Mouse (Mus musculus) layer of hippocampus, postnatal 25 days (tissue): ENCODE data around the gene Tnk1. TPM values are rescaled to one million over a fixed set of nuclear protein-coding genes. Genes with fewer than 3 reads are reported as not detected.

Experiments
- DNase-seq, 2 experiments: peaks; one replicate each; pipeline ENCODE4 v3.0.0; 2022; ENCODE audit warnings: mixed read lengths in 2 of 2, low spot score in 1 of 2; ENCODE audit errors: extremely low spot score in 1 of 2
- microRNA-seq, 2 experiments: library from miRNA; unstranded; fragments of <30 nt; microRNA quantifications; one replicate each; pipeline ENCODE4 v1.2.0; 2021
- total RNA-seq, 2 experiments: library from RNA; stranded (reverse); gene quantifications; 2 replicates each; pipeline ENCODE4 v1.2.3; 2021

The Tnk1 gene
- total RNA-seq, 2 experiments from 2014 or later = not detected

GRCm38 (mm10) chr11:69804972-69805909 lies 53.3 kb downstream of the Tnk1 start, which contains the start of gene Tmem102:
Gene Tmem102, minus strand, starts transcription at chr11:69805624.
- no peak for DNase-seq

GRCm38 (mm10) chr11:69804652-69804940 lies 53.9 kb downstream of the Tnk1 start:
- no peak for DNase-seq

GRCm38 (mm10) chr11:69803786-69804651 lies 54.5 kb downstream of the Tnk1 start:
- peak; percentile 46 to 51 for DNase-seq

GRCm38 (mm10) chr11:69803328-69803727 lies 55.2 kb downstream of the Tnk1 start:
- no peak for DNase-seq

- DNase-seq = peak; percentile 74 to 80
These were observed 55.9 kb downstream of the Tnk1 start for GRCm38 (mm10) chr11:69802648-69803105.

- DNase-seq = no peak
These were observed 57.1 kb downstream of the Tnk1 start, which contains the start of gene Fgf11 for GRCm38 (mm10) chr11:69801379-69801977. Gene Fgf11, minus strand, starts transcription at chr11:69801857.

Small RNA genes within 50 kb of the gene (microRNA-seq; reads per million reads assigned to microRNA genes)
- 0 reads per million in 2 experiments for gene Mir6924

Other genes starting within 250 kb of the Tnk1 start
- not detected for gene Shbg, start 240.8 kb downstream of the Tnk1 start, total RNA-seq
- gene Sat2, start 236.7 kb downstream of the Tnk1 start, total RNA-seq = 10 to 100 TPM; 15.5 to 15.8 TPM
- gene Fxr2, start 225.7 kb downstream of the Tnk1 start, total RNA-seq = 100 to 1,000 TPM; 124 to 131 TPM
- gene Sox15, start 203.4 kb downstream of the Tnk1 start, total RNA-seq = under 1 TPM in 1 of 2 experiments, not detected in 1; 0.59 TPM
- 10 to 100 TPM; 61.1 to 63.9 TPM for gene Mpdu1, start 196.1 kb downstream of the Tnk1 start, total RNA-seq
- gene Cd68, start 192.6 kb downstream of the Tnk1 start, total RNA-seq = 10 to 100 TPM; 15.1 to 15.7 TPM
- gene Eif4a1, start 186.3 kb downstream of the Tnk1 start, total RNA-seq = 100 to 1,000 TPM; 369 to 381 TPM
- gene Senp3, start 176.6 kb downstream of the Tnk1 start, total RNA-seq = 100 to 1,000 TPM in 1 of 2 experiments, 10 to 100 TPM in 1; 94.3 to 109 TPM
- gene Tnfsf13, start 172.9 kb downstream of the Tnk1 start, total RNA-seq = 1 to 10 TPM; 1.2 to 1.3 TPM
- gene Tnfsf12, start 162.9 kb downstream of the Tnk1 start, total RNA-seq = 1 to 10 TPM; 7.3 to 8.6 TPM
- 1 to 10 TPM; 1.3 to 1.4 TPM for gene Tnfsfm13, start 162.6 kb downstream of the Tnk1 start, total RNA-seq
- gene Polr2a, start 100.1 kb downstream of the Tnk1 start, total RNA-seq = 10 to 100 TPM; 58.6 to 69.5 TPM
- not detected for gene Slc35g3, start 96.8 kb downstream of the Tnk1 start, total RNA-seq
- 100 to 1,000 TPM; 110 to 118 TPM for gene Zbtb4, start 92.8 kb downstream of the Tnk1 start, total RNA-seq
- gene Chrnb1, start 62.8 kb downstream of the Tnk1 start, total RNA-seq = 1 to 10 TPM in 1 of 2 experiments, under 1 TPM in 1; 0.79 to 1.1 TPM
- 10 to 100 TPM; 28.3 to 33.3 TPM for gene Fgf11, start 56.9 kb downstream of the Tnk1 start, total RNA-seq
- gene Tmem102, start 53.1 kb downstream of the Tnk1 start, total RNA-seq = not detected
- not detected for gene Gm39566, start 43.4 kb downstream of the Tnk1 start, total RNA-seq
- not detected for gene Spem2, start 40.3 kb downstream of the Tnk1 start, total RNA-seq
- under 1 TPM; 0.34 to 0.73 TPM for gene Spem1, start 36.5 kb downstream of the Tnk1 start, total RNA-seq
- gene Nlgn2, start 20.9 kb downstream of the Tnk1 start, total RNA-seq = 100 to 1,000 TPM; 192 to 219 TPM
- 100 to 1,000 TPM; 112 to 135 TPM for gene Tmem256, start 20.2 kb downstream of the Tnk1 start, total RNA-seq
- gene Plscr3, start 12.4 kb downstream of the Tnk1 start, total RNA-seq = 10 to 100 TPM; 16.5 to 19.0 TPM
- not detected for gene Tmem95, start 19.3 kb upstream of the Tnk1 start, total RNA-seq
- gene Kctd11, start 22.7 kb upstream of the Tnk1 start, total RNA-seq = 1 to 10 TPM; 1.2 to 1.3 TPM
- gene Acap1, start 36.8 kb upstream of the Tnk1 start, total RNA-seq = under 1 TPM; 0.12 to 0.19 TPM
- gene 2810408A11Rik, start 42.3 kb upstream of the Tnk1 start, total RNA-seq = 1 to 10 TPM in 1 of 2 experiments, under 1 TPM in 1; 0.62 to 1.8 TPM
- gene Neurl4, start 42.3 kb upstream of the Tnk1 start, total RNA-seq = 100 to 1,000 TPM; 108 to 109 TPM
- 10 to 100 TPM; 26.8 to 32.6 TPM for gene Gps2, start 55.2 kb upstream of the Tnk1 start, total RNA-seq
- 100 to 1,000 TPM; 426 to 481 TPM for gene Eif5a, start 63.2 kb upstream of the Tnk1 start, total RNA-seq
- gene Ybx2, start 77.1 kb upstream of the Tnk1 start, total RNA-seq = 10 to 100 TPM in 1 of 2 experiments, 1 to 10 TPM in 1; 7.3 to 11.1 TPM
- gene Slc2a4, start 89.5 kb upstream of the Tnk1 start, total RNA-seq = 1 to 10 TPM; 2.2 to 4.0 TPM
- not detected for gene Cldn7, start 106.0 kb upstream of the Tnk1 start, total RNA-seq
- 100 to 1,000 TPM; 107 to 116 TPM for gene Ctdnep1, start 122.4 kb upstream of the Tnk1 start, total RNA-seq
- gene Elp5, start 123.8 kb upstream of the Tnk1 start, total RNA-seq = 10 to 100 TPM; 77.1 to 82.2 TPM
- 100 to 1,000 TPM; 229 to 258 TPM for gene Gabarap, start 132.4 kb upstream of the Tnk1 start, total RNA-seq
- gene Phf23, start 137.0 kb upstream of the Tnk1 start, total RNA-seq = 10 to 100 TPM; 41.4 to 46.9 TPM
- gene Dvl2, start 141.9 kb upstream of the Tnk1 start, total RNA-seq = 10 to 100 TPM; 31.2 to 37.8 TPM
- 10 to 100 TPM; 56.9 to 62.4 TPM for gene Acadvl, start 156.7 kb upstream of the Tnk1 start, total RNA-seq
- 100 to 1,000 TPM; 857 to 887 TPM for gene Dlg4, start 158.2 kb upstream of the Tnk1 start, total RNA-seq
- gene Asgr1, start 195.4 kb upstream of the Tnk1 start, total RNA-seq = under 1 TPM; 0.73 to 0.74 TPM
- not detected for gene Asgr2, start 233.9 kb upstream of the Tnk1 start, total RNA-seq